Mouse (Mus musculus) testis, adult 2 months (tissue): Measurements from ENCODE around the gene Rap1gap.
A peak's percentile ranks its signal among the peaks of the same experiment; 100 is the strongest.

Experiments used
- CTCF ChIP-seq: fragments of 200-500 bp; IDR thresholded peaks from 2 replicates; pipeline ENCODE4 v1.5.1; 2012; ENCODE audit warnings: low read depth, mild to moderate bottlenecking, inconsistent platforms, low read length, moderate library complexity; ENCODE audit not compliant: control insufficient read depth, insufficient read depth, insufficient replicate concordance
- POLR2A ChIP-seq: fragments of 200-500 bp; IDR thresholded peaks from 2 replicates; pipeline ENCODE4 v1.6.1; 2012; ENCODE audit warnings: low read depth, mild to moderate bottlenecking, inconsistent platforms, low read length, moderate library complexity; ENCODE audit not compliant: control insufficient read depth

DNA sequence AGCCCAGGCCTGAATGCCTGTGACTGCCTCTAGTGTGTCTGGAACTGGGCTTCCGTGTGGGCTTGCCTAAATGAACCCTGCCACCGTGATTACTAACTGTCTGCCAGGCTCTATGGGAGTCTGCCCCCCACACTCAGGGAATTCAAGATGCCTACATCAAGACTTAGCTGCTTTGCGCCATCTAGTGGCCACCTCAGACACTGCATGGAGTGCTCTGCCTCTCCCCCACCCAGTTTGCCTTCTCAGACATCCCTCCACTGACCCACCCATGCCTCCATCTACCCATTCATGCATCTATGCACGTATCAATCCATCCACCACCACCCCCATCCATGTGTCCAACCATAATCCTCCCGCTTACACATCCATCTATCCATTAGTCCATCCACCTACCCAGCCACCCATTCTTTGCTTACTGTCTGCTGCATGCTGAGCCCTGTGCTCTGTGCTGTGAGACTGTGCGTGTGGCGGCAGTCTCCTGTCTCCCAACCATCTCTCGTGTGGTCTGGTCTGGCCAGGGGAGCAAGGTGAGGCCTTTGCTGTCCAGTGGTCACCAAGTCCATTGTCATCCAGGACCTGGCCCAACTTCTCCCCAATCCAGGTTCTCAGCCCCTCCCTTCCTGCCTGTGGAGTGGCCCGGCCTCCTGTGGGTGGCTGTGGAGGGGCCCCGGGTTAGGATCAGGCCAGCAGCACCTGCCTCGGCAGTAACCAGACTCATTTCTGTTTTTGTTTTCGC lies 58.3 kb downstream of the Rap1gap start:
- TF ChIP-seq POLR2A, result no peak
- TF ChIP-seq CTCF, result peak; percentile 94; the same call in 1 of the 2 replicates
